Mouse (Mus musculus) midbrain, embryonic 14.5 days (tissue): ENCODE measurements around the gene Dcbld2. TPM values are rescaled to one million over a fixed set of nuclear protein-coding genes. Genes with fewer than 3 reads are reported as not detected.

Source experiments
- ATAC-seq: fragments of 200-750 bp; cut with Nextera tagmentation; 2 replicates; pipeline ENCODE4 v1.8.0; 2017; ENCODE audit warnings: moderate number of reproducible peaks, moderate library complexity; ENCODE audit not compliant: low FRiP score, low TSS enrichment
- DNase-seq: peaks from one replicate; pipeline ENCODE4 v3.0.0-alpha.2; 2015
- H3K27ac ChIP-seq: fragments of 300-500 bp; sonication (generic); replicated peaks from 2 replicates; pipeline ENCODE4 v1.5.1; 2014; ENCODE audit warnings: mild to moderate bottlenecking, low read depth, low read length, moderate library complexity
- H3K27me3 ChIP-seq: fragments of 300-500 bp; sonication (generic); 2 replicates; pipeline ENCODE4 v1.6.1; 2014; ENCODE audit warnings: low read length, control low read depth, mixed read lengths; ENCODE audit not compliant: control insufficient read depth, insufficient read depth
- H3K36me3 ChIP-seq: fragments of 300-500 bp; sonication (generic); 2 replicates; pipeline ENCODE4 v1.6.1; 2014; ENCODE audit warnings: low read length, control low read depth; ENCODE audit not compliant: control insufficient read depth, insufficient read depth
- H3K4me1 ChIP-seq: fragments of 300-500 bp; sonication (generic); 2 replicates; pipeline ENCODE4 v1.6.1; 2014; ENCODE audit warnings: mild to moderate bottlenecking, antibody characterized with exemption, low read length, control low read depth; ENCODE audit not compliant: control insufficient read depth, insufficient read depth
- H3K4me2 ChIP-seq: fragments of 300-500 bp; sonication (generic); 2 replicates; pipeline ENCODE4 v1.6.1; 2014; ENCODE audit warnings: mild to moderate bottlenecking, low read length, moderate library complexity
- H3K4me3 ChIP-seq: fragments of 300-500 bp; sonication (generic); replicated peaks from 2 replicates; pipeline ENCODE4 v1.5.1; 2014; ENCODE audit warnings: low read depth, low read length
- H3K9ac ChIP-seq: fragments of 300-500 bp; sonication (generic); replicated peaks from 2 replicates; pipeline ENCODE4 v1.6.1; 2014; ENCODE audit warnings: mild to moderate bottlenecking, low read length, moderate library complexity
- H3K9me3 ChIP-seq: fragments of 300-500 bp; sonication (generic); 2 replicates; pipeline ENCODE4 v1.6.1; 2016; ENCODE audit warnings: low read length, control low read depth, mixed read lengths; ENCODE audit not compliant: control insufficient read depth
- WGBS: fragments of 180-500 bp; shearing (Covaris S2); extraction: QIAGEN DNeasy Blood & Tissue Kit; methylation state at CpG from one replicate; pipeline ENCODE4 v1.1.7; 2014; 5-methylcytosine and 5-hydroxymethylcytosine counted together
- polyA plus RNA-seq: library from polyadenylated mRNA; unstranded; fragments of >200 nt; fragmentation: Nextera tagmentation; extraction: Ambion mirVana; gene quantifications from 2 replicates; pipeline ENCODE4 v1.2.1, GENCODE M21; 2014

The Dcbld2 gene
- polyA plus RNA-seq, 1 experiment from 2014 or later: 9.3 TPM

GRCm38 (mm10) chr16:58470061-58470460 is 61.8 kb downstream of the Dcbld2 start:
- Histone ChIP-seq H3K4me2 (no peak overlapping the region), H3K27me3 (no peaks in the 10 kb centered on the region), H3K9me3 (no peaks in the 10 kb centered on the region), H3K9ac (no peak overlapping the region), H3K27ac (no peak overlapping the region), H3K4me3 (no peak overlapping the region), H3K36me3 (peaks cover 18% of the 10 kb centered on the region), H3K4me1 (no peaks in the 10 kb centered on the region)
- no peak for ATAC-seq
- no peak for DNase-seq
- WGBS: 94% methylated on average over 8 of the region's 8 CpGs

GRCm38 (mm10) chr16:58470841-58471240 is 62.6 kb downstream of the Dcbld2 start:
- H3K4me1 ChIP-seq: no peaks in the 10 kb centered on the region
- WGBS: 86% methylated on average over 4 of the region's 4 CpGs

GRCm38 (mm10) chr16:58474875-58475274 is 66.6 kb downstream of the Dcbld2 start:
- no peak for ATAC-seq
- no peaks in the 10 kb centered on the region for H3K27me3 ChIP-seq

More at GRCm38 (mm10) chr16:58470841-58471240, 62.6 kb downstream of the Dcbld2 start:
- ATAC-seq (no peak), DNase-seq (no peak)
- H3K4me3 ChIP-seq: no peak overlapping the region
- H3K27me3 ChIP-seq: no peaks in the 10 kb centered on the region
- no peak overlapping the region for H3K27ac ChIP-seq
- no peaks in the 10 kb centered on the region for H3K9me3 ChIP-seq
- H3K9ac ChIP-seq: no peak overlapping the region
- H3K4me2 ChIP-seq: no peak overlapping the region
- H3K36me3 ChIP-seq: peaks cover 10% of the 10 kb centered on the region

GRCm38 (mm10) chr16:58475544-58476154 is 67.4 kb downstream of the Dcbld2 start:
- Histone ChIP-seq H3K27ac (no peak overlapping the region), H3K4me1 (no peaks in the 10 kb centered on the region), H3K36me3 (no peaks in the 10 kb centered on the region), H3K27me3 (no peaks in the 10 kb centered on the region), H3K9ac (no peak overlapping the region), H3K9me3 (no peaks in the 10 kb centered on the region), H3K4me2 (no peak overlapping the region), H3K4me3 (no peak overlapping the region)
- DNase-seq: no peak
- WGBS: 91% methylated on average over 3 of the region's 3 CpGs
- ATAC-seq: no peak

More at GRCm38 (mm10) chr16:58474875-58475274, 66.6 kb downstream of the Dcbld2 start:
- DNase-seq: no peak
- H3K36me3 ChIP-seq: no peaks in the 10 kb centered on the region
- H3K27ac ChIP-seq: no peak overlapping the region
- no peak overlapping the region for H3K4me2 ChIP-seq
- no peaks in the 10 kb centered on the region for H3K4me1 ChIP-seq
- 71% methylated on average over 3 of the region's 3 CpGs for WGBS
- no peak overlapping the region for H3K4me3 ChIP-seq
- no peak overlapping the region for H3K9ac ChIP-seq
- no peaks in the 10 kb centered on the region for H3K9me3 ChIP-seq

GRCm38 (mm10) chr16:58476363-58476762 is 68.1 kb downstream of the Dcbld2 start:
- Histone ChIP-seq H3K4me1 (no peaks in the 10 kb centered on the region), H3K9me3 (no peaks in the 10 kb centered on the region), H3K4me3 (no peak overlapping the region), H3K27ac (no peak overlapping the region), H3K36me3 (no peaks in the 10 kb centered on the region), H3K9ac (no peak overlapping the region), H3K4me2 (no peak overlapping the region), H3K27me3 (no peaks in the 10 kb centered on the region)
- WGBS: 84% methylated on average over 2 of the region's 2 CpGs
- ATAC-seq: no peak
- no peak for DNase-seq

GRCm38 (mm10) chr16:58479898-58480448 is 71.7 kb downstream of the Dcbld2 start:
- Histone ChIP-seq H3K9me3 (no peaks in the 10 kb centered on the region), H3K4me1 (no peaks in the 10 kb centered on the region), H3K4me2 (no peak overlapping the region), H3K36me3 (no peaks in the 10 kb centered on the region), H3K27ac (no peak overlapping the region), H3K27me3 (no peaks in the 10 kb centered on the region), H3K9ac (no peak overlapping the region), H3K4me3 (no peak overlapping the region)
- 79% methylated on average over 4 of the region's 4 CpGs for WGBS
- ATAC-seq (no peak), DNase-seq (no peak)

GRCm38 (mm10) chr16:58481219-58481905 is 73.1 kb downstream of the Dcbld2 start:
- DNase-seq: no peak
- Histone ChIP-seq H3K27me3 (no peaks in the 10 kb centered on the region), H3K4me2 (no peak overlapping the region), H3K36me3 (no peaks in the 10 kb centered on the region), H3K9ac (no peak overlapping the region), H3K9me3 (no peaks in the 10 kb centered on the region), H3K27ac (no peak overlapping the region), H3K4me3 (no peak overlapping the region), H3K4me1 (no peaks in the 10 kb centered on the region)
- WGBS: 88% methylated on average over 9 of the region's 9 CpGs
- no peak for ATAC-seq

GRCm38 (mm10) chr16:58481906-58482270 is 73.6 kb downstream of the Dcbld2 start:
- Histone ChIP-seq H3K27ac (no peak overlapping the region), H3K9ac (no peak overlapping the region), H3K27me3 (no peaks in the 10 kb centered on the region), H3K36me3 (no peaks in the 10 kb centered on the region), H3K4me2 (no peak overlapping the region), H3K4me1 (no peaks in the 10 kb centered on the region), H3K9me3 (no peaks in the 10 kb centered on the region), H3K4me3 (no peak overlapping the region)
- WGBS: 80% methylated on average over 5 of the region's 5 CpGs
- DNase-seq (no peak), ATAC-seq (no peak)

- Histone ChIP-seq H3K36me3 (no peaks in the 10 kb centered on the region), H3K4me1 (no peaks in the 10 kb centered on the region), H3K4me2 (no peak overlapping the region), H3K4me3 (no peak overlapping the region), H3K9ac (no peak overlapping the region), H3K27ac (no peak overlapping the region), H3K27me3 (no peaks in the 10 kb centered on the region), H3K9me3 (no peaks in the 10 kb centered on the region)
- DNase-seq (no peak), ATAC-seq (no peak)
- 68% methylated on average over 3 of the region's 3 CpGs for WGBS
These were observed 74.1 kb downstream of the Dcbld2 start for GRCm38 (mm10) chr16:58482296-58482695.
